Mouse (Mus musculus) gastrocnemius, postnatal 25 days (tissue): ENCODE data around the gene Bag6. TPM values are rescaled to one million over a fixed set of nuclear protein-coding genes. Genes with fewer than 3 reads are reported as not detected.

ENCODE experiments used
- DNase-seq: peaks from one replicate; pipeline ENCODE4 v3.0.0; 2022
- total RNA-seq, 2 experiments: library from RNA; stranded (reverse); gene quantifications; 1 replicate in 1 of 2; 2 replicates in 1 of 2; pipeline ENCODE4 v1.2.3; 2021

Bag6 gene
- total RNA-seq, 2 experiments from 2014 or later, result 180 to 197 TPM

DNA sequence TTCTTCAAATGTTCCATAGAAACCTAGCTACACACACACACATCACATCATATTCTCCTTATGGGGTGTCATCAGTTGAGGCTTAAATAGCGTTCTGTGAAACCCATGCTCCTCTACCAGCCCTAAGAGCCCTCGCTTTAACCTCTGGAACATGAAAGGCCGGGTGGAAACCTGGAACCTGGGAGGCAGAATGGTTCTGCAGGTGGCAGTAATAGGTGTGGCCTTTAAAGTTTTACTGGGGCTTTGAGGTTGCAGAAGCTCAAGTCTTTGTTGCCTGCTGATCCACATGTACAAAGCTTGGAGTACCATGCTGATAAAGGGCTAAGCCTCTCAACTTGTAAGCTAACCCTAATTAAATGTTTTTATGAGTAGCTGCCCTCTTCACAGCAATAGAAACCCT lies 12.4 kb downstream of the Bag6 start:
- no peak for DNase-seq

DNA sequence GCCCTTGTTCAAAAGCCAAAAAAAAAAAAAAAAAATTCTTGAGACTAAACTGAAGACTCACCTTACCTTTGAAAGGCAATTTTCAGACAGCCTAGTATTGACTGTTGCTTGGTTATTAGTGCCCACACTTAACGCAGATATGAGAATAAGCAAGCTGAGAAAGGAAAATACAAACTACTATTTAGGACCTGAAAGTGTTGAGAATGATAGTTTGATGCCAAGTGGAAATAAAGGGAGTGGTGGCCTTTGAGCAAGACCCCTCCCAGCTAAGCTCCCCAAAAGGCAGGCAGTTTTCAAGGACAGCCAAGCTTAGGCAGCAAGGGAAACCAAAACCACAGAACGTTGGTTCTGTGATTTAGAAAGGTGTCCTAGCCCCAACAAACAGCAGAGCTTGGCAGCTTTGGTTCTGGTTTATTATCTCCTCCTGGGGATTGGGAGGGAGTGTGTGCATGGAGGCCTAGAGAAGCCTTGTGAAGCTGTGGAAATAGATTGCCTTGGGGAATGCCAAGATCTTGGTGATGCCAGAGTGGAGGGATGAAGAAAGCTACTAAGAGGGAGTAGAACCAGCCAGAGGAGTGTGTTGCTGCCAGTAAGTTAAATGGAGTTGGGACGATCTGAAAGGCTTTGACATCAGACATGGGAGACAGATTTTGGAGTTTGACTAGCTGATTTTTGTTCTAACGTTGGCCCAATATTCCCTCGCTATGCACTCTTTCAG lies 13.1 kb downstream of the Bag6 start:
- no peak for DNase-seq

- DNase-seq, result no peak
Observed at GRCm38 (mm10) chr17:35152121-35152520, 17.1 kb downstream of the Bag6 start.

- DNase-seq, result no peak
Observed at GRCm38 (mm10) chr17:35153077-35153476, 18.1 kb downstream of the Bag6 start.

- no peak for DNase-seq
Observed at GRCm38 (mm10) chr17:35153931-35154330, 19.0 kb downstream of the Bag6 start.

DNA sequence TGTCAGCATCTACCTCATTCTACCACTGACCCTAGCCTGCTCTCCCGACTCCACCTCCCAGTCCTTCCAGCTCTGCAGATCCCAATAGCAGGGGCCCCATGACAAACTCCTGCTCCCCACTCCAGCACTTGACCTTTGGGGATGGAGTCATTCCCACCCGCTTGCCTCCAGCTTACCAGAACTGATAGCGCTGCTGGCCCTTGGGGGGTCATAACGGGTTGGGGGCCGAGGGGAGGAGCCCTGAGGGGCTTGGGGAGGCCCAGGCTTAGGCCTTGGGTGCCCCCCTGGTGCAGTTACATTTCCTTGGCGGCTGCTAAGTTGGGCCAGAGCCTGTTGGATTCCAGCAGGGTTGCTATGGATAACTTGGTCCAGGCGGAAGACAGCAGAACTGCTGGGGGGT lies 19.6 kb downstream of the Bag6 start:
- no peak for DNase-seq

DNA sequence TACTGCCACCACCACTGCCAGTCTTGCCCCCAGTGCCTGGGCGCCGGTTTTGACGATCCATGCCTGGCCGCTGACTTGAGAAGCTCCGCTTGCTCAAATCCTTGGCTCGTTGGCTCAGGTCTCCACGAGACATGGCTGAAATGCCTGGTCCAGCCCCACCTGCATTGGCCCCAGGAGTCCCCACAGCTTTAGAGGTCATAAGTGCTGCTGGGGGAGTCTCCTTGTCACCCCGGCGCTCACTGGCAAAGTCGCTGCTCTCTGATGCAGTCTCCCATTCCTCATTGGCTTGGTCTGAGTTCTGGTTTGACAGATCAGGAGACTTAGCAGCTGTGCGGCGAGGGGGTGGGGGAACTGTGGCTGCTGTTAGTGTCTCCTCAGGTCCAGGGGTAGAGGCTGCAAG lies 20.5 kb downstream of the Bag6 start:
- DNase-seq, result no peak

DNA sequence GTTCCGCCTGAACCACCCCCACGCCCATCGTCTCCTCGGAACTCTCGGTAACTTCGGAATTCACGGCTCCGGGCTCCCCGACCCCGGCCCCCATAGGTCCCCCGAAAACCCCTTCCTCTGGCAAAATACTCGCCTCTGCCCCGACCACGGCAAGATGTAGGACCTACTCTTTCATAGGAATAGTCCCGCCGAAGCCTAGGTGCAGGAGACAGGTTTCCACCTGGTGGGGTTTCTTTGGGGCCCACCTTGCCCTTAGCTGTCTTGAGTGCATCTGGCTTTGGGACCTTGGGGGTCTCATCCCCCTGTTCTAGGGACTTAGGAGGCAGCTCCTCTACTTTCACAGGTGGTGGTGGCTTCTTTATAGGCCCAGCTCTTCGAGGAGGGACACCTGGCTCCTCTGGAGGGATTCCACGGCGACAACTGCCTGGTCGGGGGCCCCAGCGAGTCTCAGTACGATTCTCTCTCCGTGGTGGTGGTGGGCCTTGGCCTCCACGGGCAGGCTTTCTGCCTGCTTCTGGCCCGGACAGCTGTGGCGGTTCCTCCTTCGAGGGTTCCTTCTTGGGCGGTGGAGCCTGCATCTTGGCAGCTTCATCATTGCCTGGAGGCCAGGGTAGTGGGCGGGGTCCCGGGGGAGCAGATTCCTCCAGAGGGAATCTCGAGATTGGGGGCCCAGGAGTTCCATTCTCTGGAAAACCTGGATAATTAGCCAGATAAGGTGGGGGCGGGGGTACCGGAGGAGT lies 21.7 kb downstream of the Bag6 start:
- no peak for DNase-seq

- no peak for DNase-seq
Observed at GRCm38 (mm10) chr17:35157254-35157653, 22.3 kb downstream of the Bag6 start.

- no peak for DNase-seq
Observed at GRCm38 (mm10) chr17:35157661-35158175, 22.7 kb downstream of the Bag6 start.

- no peak for DNase-seq
Observed at GRCm38 (mm10) chr17:35158850-35159593, 24.0 kb downstream of the Bag6 start.

DNA sequence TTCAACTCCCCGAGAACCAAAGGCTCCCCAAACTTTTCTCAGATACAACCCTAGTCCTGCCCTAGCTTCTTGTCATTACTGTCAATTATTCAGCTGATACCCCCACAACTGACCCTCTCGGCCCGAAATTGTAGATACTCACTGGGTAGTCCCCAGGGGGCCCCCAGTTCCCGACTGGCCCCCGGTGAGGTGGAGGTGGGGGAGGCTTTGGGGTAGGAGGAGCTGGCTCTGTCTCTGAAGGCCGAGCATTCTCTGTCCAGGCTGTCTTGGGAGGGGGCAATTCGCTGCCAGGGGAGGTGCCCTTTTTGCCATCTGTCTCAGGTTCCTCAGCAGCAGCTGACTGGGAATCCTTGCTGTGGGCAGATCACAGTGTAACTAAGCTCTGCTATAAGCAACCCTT lies 24.7 kb downstream of the Bag6 start:
- no peak for DNase-seq

GRCm38 (mm10) chr17:35161421-35161820 lies 26.4 kb downstream of the Bag6 start:
- no peak for DNase-seq

DNA sequence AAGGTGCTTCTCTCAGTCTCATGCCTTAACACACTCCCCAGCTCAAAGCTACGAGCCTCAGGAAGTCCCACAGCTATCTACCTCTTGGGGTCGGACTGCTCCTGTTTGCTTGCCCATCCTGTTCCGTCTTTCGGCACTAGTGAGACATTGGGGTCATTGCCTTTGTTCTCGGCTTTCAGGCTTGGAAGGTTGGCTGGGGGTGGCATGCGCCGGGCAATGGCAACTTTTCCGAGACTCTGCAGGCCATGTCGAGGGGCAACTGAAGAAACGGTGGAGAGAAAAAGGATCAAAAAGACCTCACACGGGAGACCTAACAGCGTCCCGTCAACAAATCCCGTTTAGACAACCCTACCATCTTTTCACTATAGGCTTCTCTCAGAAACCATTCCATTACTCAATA lies 27.1 kb downstream of the Bag6 start:
- no peak for DNase-seq

DNA sequence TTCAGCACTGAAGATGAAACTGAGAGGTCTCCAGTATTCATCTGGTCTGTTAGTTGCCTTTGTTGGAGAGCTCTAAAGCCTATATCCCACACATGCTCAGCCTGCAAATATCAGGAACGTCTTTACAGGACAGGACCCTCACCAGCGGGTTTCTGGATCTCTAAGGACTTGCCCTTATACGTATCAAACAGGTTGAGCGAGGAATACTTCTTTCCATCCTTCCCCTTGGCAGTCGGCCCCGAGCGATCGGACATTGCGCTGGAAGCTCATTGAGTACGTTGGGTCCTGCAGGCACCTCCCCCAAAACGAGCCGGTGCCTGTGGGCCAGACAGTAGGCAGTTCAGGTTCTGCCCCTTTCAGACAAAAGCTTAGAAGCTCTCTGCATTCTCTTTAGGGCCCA lies 27.8 kb downstream of the Bag6 start:
- no peak for DNase-seq

DNA sequence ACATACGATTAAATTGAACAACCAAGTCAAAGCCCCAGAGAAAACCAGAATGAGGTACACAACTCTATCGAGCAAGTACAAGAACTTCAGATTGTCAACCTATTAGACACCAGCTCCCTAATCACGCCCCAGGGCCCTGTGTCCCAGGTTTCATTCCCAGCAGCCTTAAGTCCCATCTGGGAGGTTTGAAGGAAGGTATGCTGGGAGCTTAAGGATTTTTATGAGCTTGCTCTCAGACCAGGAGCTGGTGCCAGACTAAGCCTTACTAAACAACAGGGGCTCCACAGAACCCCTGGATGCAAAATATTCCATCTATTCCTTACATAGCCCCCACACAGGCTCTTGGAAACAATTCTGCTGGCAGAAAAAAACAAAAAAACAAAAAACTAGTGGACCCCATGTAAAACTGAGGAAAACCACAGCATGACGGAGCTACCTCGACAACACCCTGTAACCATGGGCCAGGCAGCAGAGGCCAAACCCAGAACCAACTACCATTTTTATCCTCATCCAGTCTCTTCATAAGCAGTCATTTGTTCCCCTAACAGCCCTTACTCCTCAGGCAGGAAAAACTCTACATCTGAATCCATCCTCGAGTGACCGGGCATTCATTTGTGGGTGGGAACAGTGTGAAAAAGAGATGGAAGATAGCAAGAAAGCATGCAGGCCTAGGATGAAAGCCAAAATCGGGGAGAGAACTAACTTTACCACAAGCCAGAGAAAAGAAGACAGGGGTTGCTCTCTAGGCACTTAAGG lies 28.5 kb downstream of the Bag6 start:
- DNase-seq, result no peak

DNA sequence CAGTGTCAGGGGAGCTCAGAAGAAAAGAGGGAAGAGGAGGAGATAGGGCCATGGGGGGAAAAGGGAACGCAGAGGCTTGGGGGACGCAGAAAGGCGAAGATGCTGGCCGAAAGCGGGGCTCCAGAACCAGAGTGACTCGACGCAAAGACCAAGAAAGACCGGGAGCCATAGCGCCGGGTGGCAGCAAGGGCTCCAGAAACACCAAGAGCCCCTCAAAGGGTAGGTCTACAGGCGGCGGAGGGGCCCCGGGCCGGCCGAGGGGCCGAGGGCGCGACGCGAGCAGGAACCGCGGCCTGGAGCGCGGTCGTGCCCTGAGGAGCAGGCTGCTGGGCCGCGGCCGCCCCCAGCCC lies 29.2 kb downstream of the Bag6 start:
- DNase-seq, result no peak

DNA sequence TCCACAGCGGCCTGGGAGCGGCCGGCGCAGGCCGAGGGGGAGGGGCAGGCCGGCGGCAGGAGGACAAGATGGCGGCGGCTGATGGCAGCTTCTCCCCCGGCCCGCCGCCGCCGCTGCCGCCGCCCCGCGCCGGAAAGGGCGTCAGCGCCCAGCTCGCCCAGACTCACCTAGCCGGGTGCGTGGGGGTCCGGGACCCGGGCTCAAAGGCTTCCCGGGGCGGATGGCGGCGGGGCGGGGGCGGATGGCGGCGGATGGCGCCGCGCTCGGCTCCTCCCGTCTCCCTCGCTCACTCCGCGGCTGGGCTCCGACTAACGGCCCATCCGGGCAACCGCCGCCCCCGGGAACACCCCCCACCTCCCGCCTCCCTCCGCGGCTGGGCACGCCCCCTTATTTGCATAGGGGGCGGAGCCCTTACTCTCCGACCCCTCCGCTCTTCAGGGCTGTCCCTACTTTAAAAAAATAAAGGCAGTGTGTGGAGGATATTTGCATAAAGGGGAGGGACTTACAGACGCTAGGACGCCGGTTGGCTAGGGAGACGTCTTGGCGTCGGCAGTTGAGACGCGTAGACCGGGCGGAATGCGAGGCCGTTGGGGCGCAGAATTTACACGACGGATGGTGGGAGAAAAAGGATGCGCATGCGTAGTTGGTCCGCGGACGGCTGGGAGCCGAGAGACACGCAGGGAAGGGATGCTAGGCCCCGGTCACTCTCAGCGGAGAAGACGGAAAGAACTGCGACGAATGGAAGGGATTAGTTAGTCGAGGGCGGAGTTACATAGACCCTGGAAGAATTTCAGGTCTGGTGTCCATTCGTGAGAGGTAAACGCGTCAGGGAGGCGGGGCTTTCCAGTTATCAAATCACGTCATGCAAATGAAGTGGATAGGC lies 29.8 kb downstream of the Bag6 start, which contains the start of gene Prrc2a:
TSS of gene Prrc2a (minus strand) at position 330 of the 883 bp plus-strand sequence.
- peak; percentile 98 for DNase-seq

- no peak for DNase-seq
Observed at GRCm38 (mm10) chr17:35165451-35166155, 30.6 kb downstream of the Bag6 start.

- no peak for DNase-seq
Observed at GRCm38 (mm10) chr17:35166352-35167035, 31.5 kb downstream of the Bag6 start.
